Mouse (Mus musculus): ENCODE data around the gene Gjc1.

- TF ChIP-seq CTCF (IDR thresholded peaks at IDR 0.05; ENCODE audit: extremely low read depth, insufficient read depth, insufficient read length, insufficient replicate concordance) (no peak), POLR2A (IDR thresholded peaks at IDR 0.05; ENCODE audit: low read depth, low read length) (no peak)
Observed at GRCm38 (mm10) chr11:102769141-102769540, 50.4 kb downstream of the Gjc1 start.
